Mouse (Mus musculus): ENCODE measurements around the gene Zfp691. TPM values are rescaled to one million over a fixed set of nuclear protein-coding genes. Genes with fewer than 3 reads are reported as not detected.

Zfp691 gene
- 1 to 10 TPM; 6.0 to 8.3 TPM for total RNA-seq (2021)

- peak; percentile 73 to 83 for DNase-seq (ENCODE audit: extremely low spot score in 1 of 2, low spot score in 1 of 2)
Measured at GRCm38 (mm10) chr4:119173851-119174453, at the start of gene Zfp691. Gene Zfp691 (minus strand): TSS chr4:119174195.

- no peak for DNase-seq (ENCODE audit: extremely low spot score in 1 of 2, low spot score in 1 of 2)
Measured at GRCm38 (mm10) chr4:119223696-119224095, 49.7 kb upstream of the Zfp691 start.

GRCm38 (mm10) chr4:119218169-119218568 is 44.2 kb upstream of the Zfp691 start, which contains the start of gene Tmem269:
Gene Tmem269 (minus strand): TSS chr4:119218217.
- DNase-seq (ENCODE audit: extremely low spot score in 1 of 2, low spot score in 1 of 2): no peak

GRCm38 (mm10) chr4:119216667-119217066 is 42.7 kb upstream of the Zfp691 start:
- DNase-seq (ENCODE audit: extremely low spot score in 1 of 2, low spot score in 1 of 2): no peak

- peak in 1 of 2 experiments; percentile 61 for DNase-seq (ENCODE audit: extremely low spot score in 1 of 2, low spot score in 1 of 2)
Measured at GRCm38 (mm10) chr4:119204672-119205071, 30.7 kb upstream of the Zfp691 start.

GRCm38 (mm10) chr4:119198105-119198504 is 24.1 kb upstream of the Zfp691 start:
- DNase-seq (ENCODE audit: extremely low spot score in 1 of 2, low spot score in 1 of 2): no peak

GRCm38 (mm10) chr4:119195582-119196320 is 21.8 kb upstream of the Zfp691 start:
- no peak for DNase-seq (ENCODE audit: extremely low spot score in 1 of 2, low spot score in 1 of 2)

GRCm38 (mm10) chr4:119194909-119195581 is 21.1 kb upstream of the Zfp691 start, which contains the start of gene Svbp:
Gene Svbp (plus strand): TSS chr4:119195306.
- peak; percentile 73 to 76 for DNase-seq (ENCODE audit: extremely low spot score in 1 of 2, low spot score in 1 of 2)

GRCm38 (mm10) chr4:119192757-119193156 is 18.8 kb upstream of the Zfp691 start:
- DNase-seq (ENCODE audit: extremely low spot score in 1 of 2, low spot score in 1 of 2): no peak

GRCm38 (mm10) chr4:119191273-119191672 is 17.3 kb upstream of the Zfp691 start:
- no peak for DNase-seq (ENCODE audit: extremely low spot score in 1 of 2, low spot score in 1 of 2)

- no peak for DNase-seq (ENCODE audit: extremely low spot score in 1 of 2, low spot score in 1 of 2)
Measured at GRCm38 (mm10) chr4:119190618-119191017, 16.6 kb upstream of the Zfp691 start.

- DNase-seq (ENCODE audit: extremely low spot score in 1 of 2, low spot score in 1 of 2): no peak
Measured at GRCm38 (mm10) chr4:119189864-119190263, 15.9 kb upstream of the Zfp691 start, which contains the start of gene Ermap. Gene Ermap (minus strand): TSS chr4:119190011.

- DNase-seq (ENCODE audit: extremely low spot score in 1 of 2, low spot score in 1 of 2): no peak
Measured at GRCm38 (mm10) chr4:119189392-119189791, 15.4 kb upstream of the Zfp691 start.

- no peak for DNase-seq (ENCODE audit: extremely low spot score in 1 of 2, low spot score in 1 of 2)
Measured at GRCm38 (mm10) chr4:119188060-119188785, 14.2 kb upstream of the Zfp691 start.

- no peak for DNase-seq (ENCODE audit: extremely low spot score in 1 of 2, low spot score in 1 of 2)
Measured at GRCm38 (mm10) chr4:119185771-119186170, 11.8 kb upstream of the Zfp691 start.

GRCm38 (mm10) chr4:119183525-119183924 is 9.5 kb upstream of the Zfp691 start:
- no peak for DNase-seq (ENCODE audit: extremely low spot score in 1 of 2, low spot score in 1 of 2)

GRCm38 (mm10) chr4:119181456-119181855 is 7.5 kb upstream of the Zfp691 start:
- no peak for DNase-seq (ENCODE audit: extremely low spot score in 1 of 2, low spot score in 1 of 2)

GRCm38 (mm10) chr4:119180133-119180707 is 6.2 kb upstream of the Zfp691 start:
- no peak for DNase-seq (ENCODE audit: extremely low spot score in 1 of 2, low spot score in 1 of 2)

- DNase-seq (ENCODE audit: extremely low spot score in 1 of 2, low spot score in 1 of 2): no peak
Measured at GRCm38 (mm10) chr4:119178331-119178730, 4.3 kb upstream of the Zfp691 start.

GRCm38 (mm10) chr4:119177702-119178101 is 3.7 kb upstream of the Zfp691 start:
- no peak for DNase-seq (ENCODE audit: extremely low spot score in 1 of 2, low spot score in 1 of 2)
